Mouse (Mus musculus) mesoderm, embryonic 11.5 days (tissue): ENCODE data around the gene Prss29.

Experiments
- DNase-seq: peaks from one replicate; pipeline ENCODE4 v3.0.0-alpha.2; 2012; ENCODE audit warnings: low read depth, low spot score

The Prss29 gene

GRCm38 (mm10) chr17:25318354-25318753 is at the start of gene Prss29:
Gene Prss29 (plus strand): TSS chr17:25318654.
- no peak for DNase-seq

GRCm38 (mm10) chr17:25270795-25271335 is 47.6 kb upstream of the Prss29 start:
- no peak for DNase-seq

GRCm38 (mm10) chr17:25272326-25272725 is 46.1 kb upstream of the Prss29 start:
- no peak for DNase-seq

GRCm38 (mm10) chr17:25272951-25273705 is 45.3 kb upstream of the Prss29 start:
- DNase-seq, result peak; percentile 92

- peak; percentile 98 for DNase-seq
Measured at GRCm38 (mm10) chr17:25273706-25274501, 44.5 kb upstream of the Prss29 start.

GRCm38 (mm10) chr17:25274571-25275346 is 43.7 kb upstream of the Prss29 start, which contains the start of gene Ube2i:
Gene Ube2i (minus strand): TSS chr17:25274622.
- no peak for DNase-seq

GRCm38 (mm10) chr17:25275833-25276232 is 42.6 kb upstream of the Prss29 start:
- DNase-seq, result no peak

- DNase-seq, result no peak
Measured at GRCm38 (mm10) chr17:25282133-25282532, 36.3 kb upstream of the Prss29 start.

GRCm38 (mm10) chr17:25285033-25285432 is 33.4 kb upstream of the Prss29 start:
- peak; percentile 78 for DNase-seq

- DNase-seq, result peak; percentile 45
Measured at GRCm38 (mm10) chr17:25288842-25289241, 29.6 kb upstream of the Prss29 start.

- DNase-seq, result no peak
Measured at GRCm38 (mm10) chr17:25290411-25290810, 28.0 kb upstream of the Prss29 start.

GRCm38 (mm10) chr17:25293495-25293894 is 25.0 kb upstream of the Prss29 start:
- no peak for DNase-seq

- no peak for DNase-seq
Measured at GRCm38 (mm10) chr17:25294111-25294510, 24.3 kb upstream of the Prss29 start.

GRCm38 (mm10) chr17:25298094-25298493 is 20.4 kb upstream of the Prss29 start, which contains the start of gene Prss34:
Gene Prss34 (plus strand): TSS chr17:25298394.
- peak; percentile 31 for DNase-seq

- DNase-seq, result no peak
Measured at GRCm38 (mm10) chr17:25308346-25308745, 10.1 kb upstream of the Prss29 start, which contains the start of gene Prss28. Gene Prss28 (plus strand): TSS chr17:25308646.

GRCm38 (mm10) chr17:25320819-25321218 is 2.4 kb downstream of the Prss29 start:
- no peak for DNase-seq

GRCm38 (mm10) chr17:25322930-25323329 is 4.5 kb downstream of the Prss29 start:
- no peak for DNase-seq

GRCm38 (mm10) chr17:25332321-25332720 is 13.9 kb downstream of the Prss29 start:
- no peak for DNase-seq

GRCm38 (mm10) chr17:25333943-25334342 is 15.5 kb downstream of the Prss29 start:
- DNase-seq, result peak; percentile 85

GRCm38 (mm10) chr17:25338218-25338617 is 19.8 kb downstream of the Prss29 start:
- DNase-seq, result no peak

GRCm38 (mm10) chr17:25340003-25340402 is 21.5 kb downstream of the Prss29 start:
- no peak for DNase-seq
